Mouse (Mus musculus) thymus, adult 2 months (tissue): ENCODE measurements around the gene Osbpl9.

Source experiments
- CTCF ChIP-seq: fragments of 200-500 bp; IDR thresholded peaks from 2 replicates; pipeline ENCODE4 v1.5.1; 2012; ENCODE audit warnings: mild to moderate bottlenecking, control low read depth, low read length, moderate library complexity, borderline replicate concordance; ENCODE audit not compliant: control insufficient read depth, poor library complexity, insufficient read depth; ENCODE audit errors: extremely low read depth
- POLR2A ChIP-seq: fragments of 200-500 bp; IDR thresholded peaks from 2 replicates; pipeline ENCODE4 v1.6.1; 2012; ENCODE audit warnings: mild to moderate bottlenecking, low read length, control low read depth, moderate library complexity; ENCODE audit not compliant: control insufficient read depth, poor library complexity, insufficient read depth; ENCODE audit errors: extremely low read depth

DNA sequence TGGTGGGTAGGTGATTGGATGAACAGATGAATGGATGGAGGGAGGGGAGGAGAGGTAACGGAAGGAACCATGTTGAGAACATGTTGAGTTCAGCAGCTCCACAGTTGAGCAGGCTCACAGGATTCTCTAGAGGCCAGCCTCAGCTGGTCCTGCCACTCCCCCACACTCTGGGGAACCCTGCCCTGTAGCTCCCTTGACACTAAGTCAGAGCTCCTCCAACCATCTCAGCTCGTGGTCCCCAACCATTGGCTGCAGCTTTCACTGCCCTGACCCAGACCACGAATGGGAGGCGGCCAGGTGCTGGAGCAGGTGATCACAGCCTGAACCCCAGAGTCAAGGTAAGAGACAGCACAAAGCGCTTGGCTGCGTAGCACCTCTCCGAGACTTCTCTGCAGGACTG lies 15.9 kb upstream of the Osbpl9 start:
- no peak for TF ChIP-seq CTCF
- no peak for TF ChIP-seq POLR2A
